Mouse (Mus musculus): ENCODE results near the gene Gm4297. TPM values are rescaled to one million over a fixed set of nuclear protein-coding genes. Genes with fewer than 3 reads are reported as not detected.
"Not testable (repeated sequence)": the region's sequence is repeated elsewhere in the genome, so short reads cannot be mapped to it uniquely, and the experiment has no call there.

Gene Gm4297
- total RNA-seq (2021) = not detected
- long read RNA-seq, experiment 1 = 0 reads
- long read RNA-seq, experiment 2 = 0 reads

- DNase-seq (ENCODE audit: low spot score in 2 of 2) = not testable (repeated sequence)
Observed at GRCm38 (mm10) chrX:24574795-24575194, at the start of gene Gm4297. TSS of gene Gm4297 (minus strand) at chrX:24574895.

Small RNA genes within 50 kb of the gene (microRNA-seq; reads per million reads assigned to microRNA genes)
- gene Gm27839 (ENCODE audit: borderline number of aligned reads in 2 of 2) (0 reads per million in 2 experiments), gene Gm27910 (ENCODE audit: borderline number of aligned reads in 2 of 2) (0 reads per million in 2 experiments)

Other genes with a start within 250 kb of the Gm4297 start
- gene Gm5934, start 74.1 kb downstream of the Gm4297 start, total RNA-seq (2021) = not detected
- not detected for gene Gm5935, start 200.3 kb upstream of the Gm4297 start, total RNA-seq (2021)